Mouse (Mus musculus) large intestine, adult 2 months (tissue): Measurements from ENCODE around the gene Plxna2. TPM values are rescaled to one million over a fixed set of nuclear protein-coding genes. Genes with fewer than 3 reads are reported as not detected.
A peak's percentile ranks its signal among the peaks of the same experiment; 100 is the strongest.

ENCODE experiments used
- DNase-seq: peaks from one replicate; pipeline ENCODE4 v3.0.0-alpha.2; 2012; ENCODE audit warnings: low read depth, low spot score
- WGBS: fragments of 180-500 bp; shearing (Covaris S2); methylation state at CpG from one replicate; pipeline ENCODE4 v1.1.7; 2018; 5-methylcytosine and 5-hydroxymethylcytosine counted together
- polyA plus RNA-seq: library from polyadenylated mRNA; depleted of rRNA; stranded (reverse); fragments of >200 nt; gene quantifications from 2 replicates; pipeline ENCODE4 v1.2.3, GENCODE M21; 2012

Gene Plxna2
- polyA plus RNA-seq, 1 experiment = 5.1 TPM

GRCm38 (mm10) chr1:194793226-194793924, 175.4 kb downstream of the Plxna2 start:
- whole genome bisulfite sequencing = 89% methylated on average over 8 of the region's 8 CpGs
- DNase-seq = no peak

GRCm38 (mm10) chr1:194795316-194795715, 177.3 kb downstream of the Plxna2 start:
- DNase-seq = no peak
- WGBS = 67% methylated on average over 3 of the region's 3 CpGs

GRCm38 (mm10) chr1:194797843-194798242, 179.8 kb downstream of the Plxna2 start:
- 100% methylated on average over 1 of the region's 1 CpGs for WGBS
- DNase-seq = no peak

GRCm38 (mm10) chr1:194798511-194798910, 180.5 kb downstream of the Plxna2 start:
- DNase-seq = no peak

- DNase-seq = no peak
These were observed 190.2 kb downstream of the Plxna2 start for GRCm38 (mm10) chr1:194808261-194808660.

GRCm38 (mm10) chr1:194808681-194809080, 190.7 kb downstream of the Plxna2 start:
- no peak for DNase-seq

- DNase-seq = no peak
These were observed 191.6 kb downstream of the Plxna2 start for GRCm38 (mm10) chr1:194809600-194809999.

- DNase-seq = no peak
- 79% methylated on average over 5 of the region's 5 CpGs for WGBS
These were observed 196.2 kb downstream of the Plxna2 start for GRCm38 (mm10) chr1:194814187-194814586.

- WGBS = 70% methylated on average over 1 of the region's 1 CpGs
- no peak for DNase-seq
These were observed 197.5 kb downstream of the Plxna2 start for GRCm38 (mm10) chr1:194815547-194815946.

- peak; percentile 22 for DNase-seq
- 42% methylated on average over 2 of the region's 2 CpGs for WGBS
These were observed 198.9 kb downstream of the Plxna2 start for GRCm38 (mm10) chr1:194816913-194817312.

GRCm38 (mm10) chr1:194820953-194821352, 202.9 kb downstream of the Plxna2 start:
- WGBS = 66% methylated on average over 4 of the region's 4 CpGs

GRCm38 (mm10) chr1:194821721-194822120, 203.7 kb downstream of the Plxna2 start:
- WGBS = 53% methylated on average over 1 of the region's 1 CpGs
- DNase-seq = no peak

More at GRCm38 (mm10) chr1:194820953-194821352, 202.9 kb downstream of the Plxna2 start:
- no peak for DNase-seq

GRCm38 (mm10) chr1:194828316-194828715, 210.3 kb downstream of the Plxna2 start:
- DNase-seq = no peak

- no peak for DNase-seq
These were observed 217.2 kb downstream of the Plxna2 start for GRCm38 (mm10) chr1:194835238-194835637.

- 68% methylated on average over 3 of the region's 3 CpGs for WGBS
- DNase-seq = no peak
These were observed 218.2 kb downstream of the Plxna2 start for GRCm38 (mm10) chr1:194836182-194836581.

GRCm38 (mm10) chr1:194836671-194837070, 218.7 kb downstream of the Plxna2 start:
- WGBS = 88% methylated on average over 4 of the region's 4 CpGs
- no peak for DNase-seq

- no peak for DNase-seq
- WGBS = 12% methylated on average over 1 of the region's 1 CpGs
These were observed 221.4 kb downstream of the Plxna2 start for GRCm38 (mm10) chr1:194839230-194839910.

- DNase-seq = no peak
- WGBS = 72% methylated on average over 2 of the region's 2 CpGs
These were observed 225.0 kb downstream of the Plxna2 start for GRCm38 (mm10) chr1:194843020-194843419.

- DNase-seq = no peak
- WGBS = 84% methylated on average over 4 of the region's 4 CpGs
These were observed 229.0 kb downstream of the Plxna2 start for GRCm38 (mm10) chr1:194847014-194847413.

GRCm38 (mm10) chr1:194851242-194852064, 233.4 kb downstream of the Plxna2 start:
- WGBS = 77% methylated on average over 4 of the region's 4 CpGs
- DNase-seq = no peak

GRCm38 (mm10) chr1:194852065-194852358, 234.0 kb downstream of the Plxna2 start:
- DNase-seq = no peak
- WGBS = 57% methylated on average over 2 of the region's 2 CpGs
